Mouse (Mus musculus): ENCODE results near the gene Pds5b. TPM values are rescaled to one million over a fixed set of nuclear protein-coding genes. Genes with fewer than 3 reads are reported as not detected.
"Not testable (repeated sequence)": the region's sequence is repeated elsewhere in the genome, so short reads cannot be mapped to it uniquely, and the experiment has no call there.

The Pds5b gene
- 27.2 and 27.6 TPM in 2 replicates for polyA plus RNA-seq (2012; rRNA removed)

DNA sequence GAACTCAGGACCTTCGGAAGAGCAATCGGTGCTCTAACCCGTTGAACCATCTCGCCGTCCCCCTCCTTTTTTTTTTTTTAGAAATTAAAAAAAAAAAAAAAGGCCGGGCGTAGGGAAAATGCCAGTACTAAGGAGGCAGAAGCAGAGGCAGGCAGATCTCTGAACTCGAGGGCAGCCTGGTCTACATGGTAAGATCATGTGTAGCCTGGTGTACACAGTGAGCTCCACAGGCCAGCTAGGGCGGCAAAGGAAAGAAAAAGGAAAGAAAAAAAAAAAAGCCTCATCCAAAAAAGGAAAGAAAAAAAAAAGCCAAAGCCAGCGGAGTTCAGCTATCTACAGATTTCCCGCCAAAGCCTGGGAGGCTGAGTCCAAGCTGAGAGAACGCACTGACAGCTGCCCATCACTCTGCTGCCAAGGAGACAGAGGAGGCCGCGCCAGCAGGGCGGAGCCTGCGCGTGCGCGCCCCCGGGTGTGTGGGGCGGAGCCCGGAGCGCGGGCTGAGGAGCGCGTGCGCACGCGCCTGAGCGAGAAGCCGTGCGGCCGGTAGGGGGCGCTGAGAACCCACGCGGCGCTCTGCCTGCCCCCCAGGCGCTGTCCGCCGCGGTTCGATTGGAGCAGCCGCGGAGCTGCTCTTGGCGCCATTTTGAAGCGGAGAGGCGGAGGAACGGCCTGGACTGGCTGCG lies at the start of gene Pds5b:
Pds5b (plus strand) TSS at position 587 of the 683 bp plus-strand sequence.
- peak; percentile 93 to 95 for DNase-seq
- H3K27me3 ChIP-seq (ENCODE audit: control insufficient read depth, insufficient read depth, low read length), result no peaks in the 10 kb centered on the region
- no peaks in the 10 kb centered on the region for H3K4me1 ChIP-seq (ENCODE audit: control insufficient read depth, insufficient read depth, low read length)
- TF ChIP-seq CTCF (IDR thresholded peaks at IDR 0.05; ENCODE audit: borderline replicate concordance, insufficient read depth, low read depth, low read length) (peak; percentile 79), POLR2A (IDR thresholded peaks at IDR 0.05; ENCODE audit: borderline replicate concordance, insufficient read depth, low read length) (peak; percentile 43; the same call in 1 of the 2 replicates)
- peak within 1 kb of the TSS; percentile 26; the same call in 1 of the 2 replicates for H3K27ac ChIP-seq (ENCODE audit: insufficient read depth, low read length)
- H3K4me3 ChIP-seq (replicated peaks; ENCODE audit: insufficient read depth, low read depth, low read length), result peak within 1 kb of the TSS; percentile 64
- 13% methylated on average over 49 of the region's 49 CpGs for WGBS

DNA sequence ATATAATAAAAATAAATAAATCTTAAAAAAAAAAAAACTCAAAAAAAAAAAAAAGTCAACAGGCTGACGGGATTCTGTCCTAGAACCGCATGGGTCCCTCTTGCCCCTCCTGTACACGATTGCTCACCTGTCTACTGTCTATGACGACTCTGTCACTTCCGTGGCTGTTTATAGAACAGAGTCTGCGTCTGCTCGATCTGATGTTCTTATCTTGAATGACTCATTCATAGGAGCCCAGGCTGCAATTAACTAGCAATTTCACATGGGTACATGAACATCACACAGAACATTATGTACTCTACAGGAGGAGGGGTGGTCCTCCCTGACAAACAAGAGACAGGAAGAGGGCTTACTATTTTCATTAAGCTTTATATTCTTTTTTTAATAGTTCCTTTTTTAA lies 48.0 kb upstream of the Pds5b start:
- WGBS, result 74% methylated on average over 7 of the region's 7 CpGs
- no peaks in the 10 kb centered on the region for H3K4me1 ChIP-seq (ENCODE audit: control insufficient read depth, insufficient read depth, low read length)
- TF ChIP-seq POLR2A (IDR thresholded peaks at IDR 0.05; ENCODE audit: borderline replicate concordance, insufficient read depth, low read length), result no peak
- TF ChIP-seq CTCF (IDR thresholded peaks at IDR 0.05; ENCODE audit: borderline replicate concordance, insufficient read depth, low read depth, low read length), result no peak
- H3K27me3 ChIP-seq (ENCODE audit: control insufficient read depth, insufficient read depth, low read length), result no peaks in the 10 kb centered on the region
- no peak overlapping the region for H3K4me3 ChIP-seq (replicated peaks; ENCODE audit: insufficient read depth, low read depth, low read length)
- no peak for DNase-seq
- H3K27ac ChIP-seq (ENCODE audit: insufficient read depth, low read length), result no peak overlapping the region

DNA sequence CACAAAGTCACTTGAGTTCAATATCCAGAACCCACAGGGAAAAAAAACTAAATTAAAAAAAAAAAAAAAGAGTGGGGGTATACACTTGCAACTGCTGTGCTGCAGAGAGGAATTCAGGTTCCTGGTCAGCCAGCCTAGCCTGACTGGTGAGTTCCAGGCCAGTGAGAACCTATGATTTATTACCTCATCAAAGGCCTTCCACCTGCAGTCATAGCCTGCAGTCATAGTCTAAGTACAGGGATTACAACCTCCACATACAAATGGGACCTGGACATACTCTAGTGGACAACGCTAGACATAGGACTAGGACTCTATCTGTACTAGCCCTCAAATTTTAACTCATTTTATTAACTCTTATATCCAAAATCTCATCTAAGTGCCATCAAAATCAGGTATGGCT lies 44.3 kb upstream of the Pds5b start:
- H3K4me3 ChIP-seq (replicated peaks; ENCODE audit: insufficient read depth, low read depth, low read length), result no peak overlapping the region
- no peaks in the 10 kb centered on the region for H3K27me3 ChIP-seq (ENCODE audit: control insufficient read depth, insufficient read depth, low read length)
- no peak overlapping the region for H3K27ac ChIP-seq (ENCODE audit: insufficient read depth, low read length)
- no peak for DNase-seq
- TF ChIP-seq CTCF (IDR thresholded peaks at IDR 0.05; ENCODE audit: borderline replicate concordance, insufficient read depth, low read depth, low read length) (no peak), POLR2A (IDR thresholded peaks at IDR 0.05; ENCODE audit: borderline replicate concordance, insufficient read depth, low read length) (no peak)
- 98% methylated on average over 1 of the region's 1 CpGs for WGBS
- H3K4me1 ChIP-seq (ENCODE audit: control insufficient read depth, insufficient read depth, low read length), result no peaks in the 10 kb centered on the region

DNA sequence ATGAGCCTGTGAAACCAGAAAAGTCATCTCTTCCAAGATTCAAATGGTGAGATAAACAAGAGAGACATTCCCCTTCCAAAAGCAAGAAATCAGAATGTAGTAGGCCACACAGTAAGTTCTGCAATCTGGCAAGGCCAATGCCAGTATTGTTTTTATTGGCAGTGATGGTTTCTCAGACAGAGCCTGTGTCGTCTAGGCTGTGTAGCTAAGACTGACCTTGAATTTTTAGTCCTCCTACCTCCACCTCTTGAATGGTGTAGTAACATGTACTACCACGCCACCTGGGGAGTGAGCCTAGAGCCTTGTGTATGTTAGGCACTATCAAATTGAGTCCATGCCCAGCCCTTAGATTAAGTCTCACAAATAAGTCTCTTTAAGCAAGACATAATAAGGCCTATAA lies 43.8 kb upstream of the Pds5b start:
- Histone ChIP-seq H3K4me3 (replicated peaks; ENCODE audit: insufficient read depth, low read depth, low read length) (no peak overlapping the region), H3K27ac (ENCODE audit: insufficient read depth, low read length) (no peak overlapping the region), H3K4me1 (ENCODE audit: control insufficient read depth, insufficient read depth, low read length) (no peaks in the 10 kb centered on the region), H3K27me3 (ENCODE audit: control insufficient read depth, insufficient read depth, low read length) (no peaks in the 10 kb centered on the region)
- WGBS, result 79% methylated on average over 2 of the region's 2 CpGs
- TF ChIP-seq POLR2A (IDR thresholded peaks at IDR 0.05; ENCODE audit: borderline replicate concordance, insufficient read depth, low read length) (no peak), CTCF (IDR thresholded peaks at IDR 0.05; ENCODE audit: borderline replicate concordance, insufficient read depth, low read depth, low read length) (no peak)
- no peak for DNase-seq

DNA sequence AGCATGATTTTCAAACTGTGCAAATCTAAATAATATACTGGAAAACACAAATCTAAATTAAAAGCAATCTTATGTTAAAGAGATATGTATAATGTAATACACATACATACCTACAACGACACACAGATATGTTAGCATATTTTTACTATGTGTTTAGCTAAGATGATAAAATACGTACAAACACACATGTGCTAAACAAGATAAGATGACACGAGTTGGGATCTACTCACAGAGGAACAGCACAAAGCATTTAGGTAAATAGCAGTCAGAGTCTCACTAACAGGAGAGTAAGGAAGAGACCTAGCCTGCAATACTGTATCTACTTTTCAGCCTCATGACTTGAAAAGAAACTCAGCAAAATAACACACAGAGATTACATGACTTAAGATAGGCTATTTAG lies 32.1 kb upstream of the Pds5b start:
- DNase-seq, result no peak
- TF ChIP-seq CTCF (IDR thresholded peaks at IDR 0.05; ENCODE audit: borderline replicate concordance, insufficient read depth, low read depth, low read length) (no peak), POLR2A (IDR thresholded peaks at IDR 0.05; ENCODE audit: borderline replicate concordance, insufficient read depth, low read length) (no peak)
- WGBS, result 93% methylated on average over 3 of the region's 3 CpGs

DNA sequence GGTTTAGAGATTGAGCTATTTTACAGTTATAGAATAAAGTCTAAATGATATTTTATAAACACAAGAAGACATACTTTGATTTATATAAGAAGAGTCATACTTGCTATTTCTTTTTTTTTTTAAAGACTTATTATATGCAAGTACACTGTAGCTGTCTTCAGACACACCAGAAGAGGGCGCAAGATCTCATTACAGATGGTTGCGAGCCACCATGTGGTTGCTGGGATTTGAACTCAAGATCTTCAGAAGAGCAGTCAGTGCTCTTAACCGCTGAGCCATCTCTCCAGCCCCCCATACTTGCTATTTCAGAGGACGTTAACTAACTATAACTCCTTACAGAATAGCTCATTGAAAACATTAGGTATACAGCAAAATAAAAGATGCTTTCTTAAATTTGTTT lies 30.1 kb upstream of the Pds5b start:
- H3K4me3 ChIP-seq (replicated peaks; ENCODE audit: insufficient read depth, low read depth, low read length); H3K27me3 ChIP-seq (ENCODE audit: control insufficient read depth, insufficient read depth, low read length); H3K27ac ChIP-seq (ENCODE audit: insufficient read depth, low read length); H3K4me1 ChIP-seq (ENCODE audit: control insufficient read depth, insufficient read depth, low read length); DNase-seq: not testable (repeated sequence)
- 97% methylated on average over 4 of the region's 4 CpGs for WGBS

More for the DNA sequence above, 32.1 kb upstream of the Pds5b start:
- H3K4me1 ChIP-seq (ENCODE audit: control insufficient read depth, insufficient read depth, low read length), result no peaks in the 10 kb centered on the region
- no peaks in the 10 kb centered on the region for H3K27me3 ChIP-seq (ENCODE audit: control insufficient read depth, insufficient read depth, low read length)
- H3K27ac ChIP-seq (ENCODE audit: insufficient read depth, low read length), result no peak overlapping the region
- H3K4me3 ChIP-seq (replicated peaks; ENCODE audit: insufficient read depth, low read depth, low read length), result no peak overlapping the region

DNA sequence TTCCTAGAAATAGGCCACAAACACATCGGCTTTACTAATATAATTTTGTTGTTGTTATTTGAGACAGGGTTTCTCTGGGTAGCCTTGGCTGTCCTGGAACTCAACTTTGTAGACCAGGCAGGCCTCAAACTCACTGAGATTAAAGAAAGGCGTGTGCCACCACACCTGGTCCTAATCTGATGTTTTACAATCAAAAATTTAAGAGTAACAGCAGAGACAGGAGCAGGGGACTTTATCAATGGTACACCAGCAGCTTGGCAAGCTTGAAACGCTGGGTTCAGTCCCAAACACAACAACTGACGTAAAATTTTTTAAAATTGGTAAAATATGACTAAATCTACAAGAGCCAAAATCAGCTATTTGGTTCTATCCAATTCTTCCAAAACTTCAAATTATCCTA lies 28.6 kb upstream of the Pds5b start:
- no peak overlapping the region for H3K27ac ChIP-seq (ENCODE audit: insufficient read depth, low read length)
- H3K4me1 ChIP-seq (ENCODE audit: control insufficient read depth, insufficient read depth, low read length), result no peaks in the 10 kb centered on the region
- TF ChIP-seq POLR2A (IDR thresholded peaks at IDR 0.05; ENCODE audit: borderline replicate concordance, insufficient read depth, low read length), result no peak
- no peak for TF ChIP-seq CTCF (IDR thresholded peaks at IDR 0.05; ENCODE audit: borderline replicate concordance, insufficient read depth, low read depth, low read length)
- DNase-seq, result no peak
- WGBS, result 94% methylated on average over 4 of the region's 4 CpGs
- no peaks in the 10 kb centered on the region for H3K27me3 ChIP-seq (ENCODE audit: control insufficient read depth, insufficient read depth, low read length)
- no peak overlapping the region for H3K4me3 ChIP-seq (replicated peaks; ENCODE audit: insufficient read depth, low read depth, low read length)

DNA sequence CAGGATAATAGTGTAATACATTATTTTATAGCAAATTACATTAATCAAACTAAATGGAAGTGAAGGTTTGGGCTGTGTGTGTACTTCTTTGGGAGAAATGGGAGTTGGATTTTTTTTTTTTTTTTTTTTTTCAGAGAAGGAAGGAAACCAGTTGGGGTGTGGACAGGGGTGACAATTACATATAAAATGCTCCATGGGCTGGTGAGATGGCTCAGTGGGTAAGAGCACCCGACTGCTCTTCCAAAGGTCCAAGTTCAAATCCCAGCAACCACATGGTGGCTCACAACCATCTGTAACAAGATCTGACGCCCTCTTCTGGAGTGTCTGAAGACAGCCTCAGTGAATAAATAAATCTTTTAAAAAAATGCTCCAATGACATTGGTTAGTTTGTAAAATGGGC lies 21.0 kb upstream of the Pds5b start:
- no peak for TF ChIP-seq CTCF (IDR thresholded peaks at IDR 0.05; ENCODE audit: borderline replicate concordance, insufficient read depth, low read depth, low read length)
- no peak for TF ChIP-seq POLR2A (IDR thresholded peaks at IDR 0.05; ENCODE audit: borderline replicate concordance, insufficient read depth, low read length)
- no peaks in the 10 kb centered on the region for H3K27me3 ChIP-seq (ENCODE audit: control insufficient read depth, insufficient read depth, low read length)
- WGBS, result 90% methylated on average over 2 of the region's 2 CpGs
- H3K27ac ChIP-seq (ENCODE audit: insufficient read depth, low read length), result no peak overlapping the region
- H3K4me3 ChIP-seq (replicated peaks; ENCODE audit: insufficient read depth, low read depth, low read length), result no peak overlapping the region
- no peak for DNase-seq
- H3K4me1 ChIP-seq (ENCODE audit: control insufficient read depth, insufficient read depth, low read length), result 0 out of 2 replicates have a peak, but pooled peaks cover 4% of the 10 kb centered on the region

Data from cerebellum, adult 2 months (tissue).